Mouse (Mus musculus) kidney, postnatal 25 days (tissue): ENCODE measurements around the gene Wwc2.
A peak's percentile ranks its signal among the peaks of the same experiment; 100 is the strongest.

ENCODE experiments used
- DNase-seq, 2 experiments: peaks; one replicate each; pipeline ENCODE4 v3.0.0; 2021; ENCODE audit warnings: mixed read lengths in 2 of 2

Gene Wwc2

GRCm38 (mm10) chr8:47939217-47939616 is 51.5 kb downstream of the Wwc2 start:
- DNase-seq: no peak

- no peak for DNase-seq
Observed at GRCm38 (mm10) chr8:47936386-47936785, 54.3 kb downstream of the Wwc2 start.

- DNase-seq: no peak
Observed at GRCm38 (mm10) chr8:47935461-47935860, 55.3 kb downstream of the Wwc2 start.

GRCm38 (mm10) chr8:47933087-47933486 is 57.6 kb downstream of the Wwc2 start:
- no peak for DNase-seq

GRCm38 (mm10) chr8:47932028-47932790 is 58.5 kb downstream of the Wwc2 start:
- peak; percentile 40 to 52 for DNase-seq

- no peak for DNase-seq
Observed at GRCm38 (mm10) chr8:47931371-47931770, 59.4 kb downstream of the Wwc2 start.

- no peak for DNase-seq
Observed at GRCm38 (mm10) chr8:47929615-47930014, 61.1 kb downstream of the Wwc2 start.

- no peak for DNase-seq
Observed at GRCm38 (mm10) chr8:47928604-47929185, 62.0 kb downstream of the Wwc2 start.

- no peak for DNase-seq
Observed at GRCm38 (mm10) chr8:47924921-47925320, 65.8 kb downstream of the Wwc2 start.

GRCm38 (mm10) chr8:47922816-47923215 is 67.9 kb downstream of the Wwc2 start:
- DNase-seq: no peak

GRCm38 (mm10) chr8:47922011-47922410 is 68.7 kb downstream of the Wwc2 start:
- DNase-seq: no peak

- no peak for DNase-seq
Observed at GRCm38 (mm10) chr8:47920575-47921144, 70.1 kb downstream of the Wwc2 start.

- no peak for DNase-seq
Observed at GRCm38 (mm10) chr8:47917060-47918035, 73.4 kb downstream of the Wwc2 start.

GRCm38 (mm10) chr8:47915521-47915920 is 75.2 kb downstream of the Wwc2 start:
- DNase-seq: no peak

- DNase-seq: no peak
Observed at GRCm38 (mm10) chr8:47914946-47915345, 75.8 kb downstream of the Wwc2 start.

- DNase-seq: no peak
Observed at GRCm38 (mm10) chr8:47914161-47914560, 76.6 kb downstream of the Wwc2 start.

GRCm38 (mm10) chr8:47913621-47914020 is 77.1 kb downstream of the Wwc2 start:
- peak; percentile 57 to 75 for DNase-seq

- no peak for DNase-seq
Observed at GRCm38 (mm10) chr8:47909681-47910080, 81.0 kb downstream of the Wwc2 start.

GRCm38 (mm10) chr8:47907056-47907455 is 83.7 kb downstream of the Wwc2 start:
- no peak for DNase-seq

GRCm38 (mm10) chr8:47906142-47906541 is 84.6 kb downstream of the Wwc2 start:
- DNase-seq: no peak

GRCm38 (mm10) chr8:47905256-47905655 is 85.5 kb downstream of the Wwc2 start:
- DNase-seq: no peak

GRCm38 (mm10) chr8:47904004-47904403 is 86.7 kb downstream of the Wwc2 start:
- DNase-seq: peak; percentile 24 to 63

GRCm38 (mm10) chr8:47902704-47903103 is 88.0 kb downstream of the Wwc2 start:
- no peak for DNase-seq
